21 mouse cellular contexts compared by ENCODE assay signal in the genomic region with DNA sequence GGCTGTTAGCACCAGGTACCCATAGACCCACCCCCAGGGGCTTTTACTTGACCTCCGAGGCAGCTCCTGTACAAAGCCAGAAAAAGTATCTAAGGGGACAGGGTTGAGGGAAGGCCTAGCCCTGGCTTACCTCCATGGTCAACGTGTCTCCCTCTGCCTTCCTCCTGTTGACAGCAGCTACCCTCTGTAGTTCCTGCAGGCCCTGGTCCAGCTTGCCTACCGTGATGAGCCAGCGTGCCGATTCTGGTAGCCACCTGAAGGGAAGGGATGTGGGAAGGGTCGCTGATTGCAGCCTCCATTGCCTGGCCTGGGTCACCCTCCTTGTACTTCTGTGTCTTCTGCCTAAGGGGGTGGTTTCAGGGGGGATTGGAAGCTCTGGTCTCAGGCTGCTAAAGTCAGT. TPM values are rescaled to one million over a fixed set of nuclear protein-coding genes. Genes with fewer than 3 reads are reported as not detected.
"Had no signal": no experiment of that assay in that cellular context is flagged by ENCODE, and none has a peak within 500 bp of the region (broad histone marks: within the 10 kb centered on the region; RNA-seq: fewer than 3 reads in every experiment).

No protein-coding gene starts in this region.

- H3K4me1 ChIP-seq: liver, embryonic 13.5 days had no signal

- H3K4me2 ChIP-seq: liver, embryonic 13.5 days; midbrain, embryonic 11.5 days had no signal

- H3K36me3 ChIP-seq: liver, embryonic 13.5 days had no signal

- DNase-seq: kidney, postnatal 25 days; layer of hippocampus, postnatal 36 days; liver, embryonic 13.5 days; lung, adult 2 months; lung, postnatal 14 days; lung, postnatal 4 days; midbrain, embryonic 14.5 days; thymus, adult 2 months; thymus, postnatal 14 days; thymus, postnatal 4 days had no signal

- H3K9me3 ChIP-seq: liver, embryonic 13.5 days had no signal

- H3K4me3 ChIP-seq: left cerebral cortex, adult 2 months; liver, embryonic 13.5 days had no signal

- H3K27ac ChIP-seq: kidney, postnatal 0 days; left cerebral cortex, adult 2 months; liver, embryonic 13.5 days had no signal

- H3K9ac ChIP-seq: liver, embryonic 13.5 days had no signal

RNA-seq across cellular contexts. Expression of a gene that starts 4.3 kb away (rescaled TPM):
- polyA plus RNA-seq: limb, embryonic 11.5 days; limb, embryonic 14.5 days; liver, adult 2 months; liver, embryonic 13.5 days; liver, embryonic 16.5 days; lung, embryonic 16.5 days; midbrain, embryonic 11.5 days; midbrain, embryonic 14.5 days; neural tube, embryonic 11.5 days; small intestine, adult 2 months; stomach, embryonic 16.5 days had no signal
